Mouse (Mus musculus) megakaryocyte-erythroid progenitor cell, adult 5-6 weeks (primary cell): Measurements from ENCODE around the gene Plxnb2. TPM values are rescaled to one million over a fixed set of nuclear protein-coding genes. Genes with fewer than 3 reads are reported as not detected.

ENCODE experiments used
- ATAC-seq: replicated peaks from 2 replicates; pipeline ENCODE4 v1.8.0; 2016; ENCODE audit warnings: mild to moderate bottlenecking, inconsistent platforms; ENCODE audit not compliant: severe bottlenecking, poor library complexity, low FRiP score, low TSS enrichment
- total RNA-seq, 2 experiments: library from RNA; stranded (forward) in 1 of 2; stranded (reverse) in 1 of 2; fragments of 200-1000, 215-1000 nt in 1 of 2; fragments of >200 nt in 1 of 2; fragmentation: Nextera tagmentation in 1 of 2; gene quantifications; 2 replicates each; pipeline ENCODE4 v1.2.3; 2014 to 2017

Plxnb2 gene
- total RNA-seq, 2 experiments from 2014 or later = 1.7 to 2.3 TPM

GRCm38 (mm10) chr15:89181561-89182270, 1.1 kb upstream of the Plxnb2 start:
- no peak for ATAC-seq

- ATAC-seq = no peak
These were observed 477 bp downstream of the Plxnb2 start for GRCm38 (mm10) chr15:89180081-89180541.

GRCm38 (mm10) chr15:89179630-89179964, 991 bp downstream of the Plxnb2 start:
- ATAC-seq = no peak

- ATAC-seq = no peak
These were observed 1.5 kb downstream of the Plxnb2 start for GRCm38 (mm10) chr15:89178954-89179629.

- no peak for ATAC-seq
These were observed 2.2 kb downstream of the Plxnb2 start for GRCm38 (mm10) chr15:89178260-89178860.

GRCm38 (mm10) chr15:89177576-89178259, 2.9 kb downstream of the Plxnb2 start:
- no peak for ATAC-seq

GRCm38 (mm10) chr15:89177121-89177520, 3.5 kb downstream of the Plxnb2 start:
- ATAC-seq = no peak

- no peak for ATAC-seq
These were observed 5.0 kb downstream of the Plxnb2 start for GRCm38 (mm10) chr15:89175411-89176155.

GRCm38 (mm10) chr15:89174889-89175339, 5.7 kb downstream of the Plxnb2 start:
- ATAC-seq = no peak

GRCm38 (mm10) chr15:89173906-89174214, 6.7 kb downstream of the Plxnb2 start:
- no peak for ATAC-seq

GRCm38 (mm10) chr15:89173024-89173905, 7.3 kb downstream of the Plxnb2 start:
- no peak for ATAC-seq

GRCm38 (mm10) chr15:89172276-89172935, 8.2 kb downstream of the Plxnb2 start:
- no peak for ATAC-seq

GRCm38 (mm10) chr15:89171526-89172051, 9.0 kb downstream of the Plxnb2 start:
- no peak for ATAC-seq

- no peak for ATAC-seq
These were observed 10.5 kb downstream of the Plxnb2 start for GRCm38 (mm10) chr15:89170102-89170501.

- no peak for ATAC-seq
These were observed 11.2 kb downstream of the Plxnb2 start for GRCm38 (mm10) chr15:89169431-89169830.

- ATAC-seq = no peak
These were observed 11.7 kb downstream of the Plxnb2 start for GRCm38 (mm10) chr15:89168922-89169321.

- no peak for ATAC-seq
These were observed 15.1 kb downstream of the Plxnb2 start for GRCm38 (mm10) chr15:89165478-89165877.

GRCm38 (mm10) chr15:89161397-89161796, 19.2 kb downstream of the Plxnb2 start:
- ATAC-seq = no peak
